Mouse (Mus musculus): ENCODE results near the gene Gm49403. TPM values are rescaled to one million over a fixed set of nuclear protein-coding genes. Genes with fewer than 3 reads are reported as not detected.
A peak's percentile ranks its signal among the peaks of the same experiment; 100 is the strongest.

The Gm49403 gene
- polyA plus RNA-seq, 1 experiment from 2014 or later, result not detected

DNA sequence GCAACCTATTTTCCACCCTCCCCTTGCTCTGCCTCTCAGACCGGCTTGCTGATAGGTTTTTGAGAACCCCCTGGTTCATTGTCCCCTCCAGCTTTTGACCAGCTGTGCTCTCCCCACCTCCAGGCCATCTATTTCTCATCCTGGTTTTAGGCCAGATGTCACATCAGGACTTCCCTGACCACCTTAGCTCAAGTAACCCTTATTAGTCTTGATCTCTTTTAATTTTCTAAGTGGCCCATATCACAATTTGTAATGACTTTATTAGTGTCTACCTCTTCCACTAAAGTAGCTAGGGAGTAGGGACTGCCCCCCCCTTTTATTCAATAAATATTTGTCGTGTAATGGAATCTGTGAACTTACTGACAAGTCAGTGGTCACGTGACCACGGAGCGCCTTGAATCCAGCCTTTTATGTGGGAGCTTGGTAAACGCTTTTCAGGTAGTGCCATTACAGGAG is 37.1 kb downstream of the Gm49403 start:
- WGBS, result 1% methylated on average over 6 of the region's 6 CpGs
- H3K9me3 ChIP-seq (replicated peaks; ENCODE audit: control insufficient read depth, low read length), result no peaks in the 10 kb centered on the region
- H3K36me3 ChIP-seq (ENCODE audit: control insufficient read depth, insufficient read depth, low read length), result peaks cover 31% of the 10 kb centered on the region
- H3K27ac ChIP-seq (ENCODE audit: low read depth, low read length), result peak overlapping the region; percentile 77
- H3K4me3 ChIP-seq (ENCODE audit: low read depth, low read length), result peak overlapping the region; percentile 84
- peak overlapping the region; percentile 88 for H3K9ac ChIP-seq (ENCODE audit: low read length)
- H3K4me2 ChIP-seq (ENCODE audit: low read length), result peak overlapping the region; percentile 69
- ATAC-seq (no peak; the same call in 1 of the 2 replicates), DNase-seq (ENCODE audit: low spot score) (peak; percentile 66)
- peaks cover 9% of the 10 kb centered on the region; the same call in 1 of the 2 replicates for H3K4me1 ChIP-seq (ENCODE audit: control insufficient read depth, insufficient read depth, low read length)
- no peaks in the 10 kb centered on the region for H3K27me3 ChIP-seq (replicated peaks; ENCODE audit: control insufficient read depth, insufficient read depth, low read length)

DNA sequence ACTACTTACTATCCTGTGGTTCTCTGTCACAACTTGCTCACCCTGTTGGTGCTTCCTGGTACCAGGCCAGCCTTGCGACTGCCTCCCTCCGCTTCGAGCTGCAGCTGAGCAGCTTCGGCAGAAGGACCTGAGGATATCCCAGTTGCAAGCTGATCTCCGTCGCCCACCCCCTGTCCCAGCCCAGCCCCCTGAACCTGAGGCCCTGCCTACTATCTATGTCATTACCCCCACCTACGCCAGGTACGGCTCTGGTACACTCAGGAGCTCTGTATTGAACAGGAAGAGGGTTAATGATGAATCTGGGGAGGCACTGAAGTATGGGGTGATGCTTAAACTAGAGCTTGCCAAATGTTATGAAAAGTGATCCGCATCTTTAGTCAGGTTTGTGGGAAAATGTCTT is 38.0 kb downstream of the Gm49403 start:
- Histone ChIP-seq H3K27ac (ENCODE audit: low read depth, low read length) (no peak overlapping the region), H3K36me3 (ENCODE audit: control insufficient read depth, insufficient read depth, low read length) (peaks cover 31% of the 10 kb centered on the region), H3K9ac (ENCODE audit: low read length) (no peak overlapping the region; the same call in 1 of the 2 replicates), H3K9me3 (replicated peaks; ENCODE audit: control insufficient read depth, low read length) (no peaks in the 10 kb centered on the region), H3K4me3 (ENCODE audit: low read depth, low read length) (no peak overlapping the region), H3K4me1 (ENCODE audit: control insufficient read depth, insufficient read depth, low read length) (peaks cover 9% of the 10 kb centered on the region; the same call in 1 of the 2 replicates), H3K4me2 (ENCODE audit: low read length) (peak overlapping the region; percentile 69; the same call in 1 of the 2 replicates), H3K27me3 (replicated peaks; ENCODE audit: control insufficient read depth, insufficient read depth, low read length) (no peaks in the 10 kb centered on the region)
- no peak for ATAC-seq
- 81% methylated on average over 9 of the region's 9 CpGs for WGBS
- DNase-seq (ENCODE audit: low spot score), result no peak

DNA sequence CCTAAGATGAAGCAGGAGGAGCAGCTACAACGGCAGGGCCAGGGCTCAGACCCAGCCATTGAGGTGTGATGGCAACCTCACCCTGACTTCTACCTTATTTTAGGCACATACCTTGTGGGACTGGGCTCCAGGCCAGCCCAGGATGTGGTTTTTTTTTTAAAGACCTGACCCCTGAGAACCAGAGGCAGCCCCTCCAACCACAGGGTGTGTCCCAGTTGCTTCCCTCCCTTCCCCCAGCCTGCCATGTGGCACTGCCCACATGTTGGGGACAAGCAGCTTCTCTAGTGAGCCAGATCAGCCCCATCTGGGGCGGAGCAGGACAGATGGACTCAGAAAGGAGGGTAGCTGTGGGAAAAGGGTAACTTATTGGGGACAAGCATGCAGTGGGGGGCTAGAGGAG is 43.0 kb downstream of the Gm49403 start:
- Histone ChIP-seq H3K9ac (ENCODE audit: low read length) (no peak overlapping the region), H3K36me3 (ENCODE audit: control insufficient read depth, insufficient read depth, low read length) (peaks cover 40% of the 10 kb centered on the region), H3K9me3 (replicated peaks; ENCODE audit: control insufficient read depth, low read length) (no peaks in the 10 kb centered on the region), H3K4me1 (ENCODE audit: control insufficient read depth, insufficient read depth, low read length) (peaks cover 1% of the 10 kb centered on the region; the same call in 1 of the 2 replicates), H3K4me2 (ENCODE audit: low read length) (no peak overlapping the region), H3K27ac (ENCODE audit: low read depth, low read length) (no peak overlapping the region), H3K27me3 (replicated peaks; ENCODE audit: control insufficient read depth, insufficient read depth, low read length) (no peaks in the 10 kb centered on the region), H3K4me3 (ENCODE audit: low read depth, low read length) (no peak overlapping the region)
- no peak for DNase-seq (ENCODE audit: low spot score)
- 94% methylated on average over 2 of the region's 2 CpGs for WGBS
- no peak for ATAC-seq

DNA sequence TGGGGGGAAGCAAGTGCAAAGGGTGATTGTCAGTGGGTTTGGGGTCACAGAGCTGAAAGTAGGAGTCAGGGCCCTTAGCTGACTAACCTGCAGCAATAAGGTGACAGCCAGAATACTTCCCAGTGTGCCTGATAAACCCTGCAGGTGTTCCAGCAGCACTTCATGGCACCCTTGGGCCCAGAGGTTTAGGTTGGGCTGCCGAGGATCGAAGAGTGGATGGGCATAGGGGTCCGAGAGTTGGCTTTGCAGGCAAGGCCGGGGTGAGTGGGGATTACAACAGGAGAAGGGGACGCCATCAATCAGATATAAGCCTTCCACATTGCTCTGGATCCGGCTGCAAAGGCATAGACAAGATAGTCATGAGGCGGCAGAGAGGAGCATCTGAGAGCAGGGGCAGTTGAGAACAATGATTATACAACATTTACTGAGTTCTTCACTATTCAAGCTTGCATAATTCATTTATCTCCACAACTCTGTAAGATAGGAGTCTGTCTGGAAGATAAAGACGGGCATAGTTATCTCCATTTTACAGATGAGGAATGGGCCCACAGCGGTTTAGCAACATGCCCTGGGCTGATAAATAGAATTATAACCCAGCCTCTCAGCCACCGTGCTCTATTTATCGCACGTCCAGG is 44.3 kb downstream of the Gm49403 start:
- no peak overlapping the region for H3K4me3 ChIP-seq (ENCODE audit: low read depth, low read length)
- no peak overlapping the region for H3K4me2 ChIP-seq (ENCODE audit: low read length)
- no peaks in the 10 kb centered on the region for H3K27me3 ChIP-seq (replicated peaks; ENCODE audit: control insufficient read depth, insufficient read depth, low read length)
- H3K27ac ChIP-seq (ENCODE audit: low read depth, low read length), result no peak overlapping the region
- peaks cover 36% of the 10 kb centered on the region for H3K36me3 ChIP-seq (ENCODE audit: control insufficient read depth, insufficient read depth, low read length)
- H3K9ac ChIP-seq (ENCODE audit: low read length), result no peak overlapping the region
- no peak for DNase-seq (ENCODE audit: low spot score)
- 94% methylated on average over 12 of the region's 12 CpGs for WGBS
- ATAC-seq, result no peak
- H3K4me1 ChIP-seq (ENCODE audit: control insufficient read depth, insufficient read depth, low read length), result no peaks in the 10 kb centered on the region; the same call in 1 of the 2 replicates
- H3K9me3 ChIP-seq (replicated peaks; ENCODE audit: control insufficient read depth, low read length), result no peaks in the 10 kb centered on the region

DNA sequence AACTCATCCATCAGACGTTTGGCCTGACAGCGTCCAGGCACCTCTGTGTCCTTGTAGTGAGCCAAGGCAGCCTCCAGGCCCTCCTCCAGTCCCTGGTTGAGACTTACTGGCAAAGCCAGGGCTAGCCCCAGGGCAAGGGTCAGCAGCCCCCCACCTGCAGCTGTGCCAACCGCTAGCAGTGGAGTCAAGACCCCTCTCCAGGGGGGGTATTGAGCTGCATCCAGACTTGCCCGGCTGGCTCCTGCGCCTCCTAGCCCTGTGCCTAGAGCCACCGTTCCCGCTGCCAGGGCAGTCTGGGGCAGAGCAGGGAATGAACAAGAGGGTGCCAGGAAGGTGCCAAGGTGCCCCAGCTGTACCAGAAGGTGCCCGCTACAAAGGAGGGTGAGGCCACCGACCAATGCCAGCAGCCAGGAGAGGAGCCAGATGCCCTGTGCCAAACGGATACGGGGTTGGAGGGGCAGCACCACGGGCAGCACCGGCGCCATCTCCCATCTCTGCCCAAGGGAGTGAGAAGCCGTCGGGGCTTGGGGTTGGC is 45.0 kb downstream of the Gm49403 start:
- ATAC-seq (peak; percentile 27), DNase-seq (ENCODE audit: low spot score) (no peak)
- Histone ChIP-seq H3K27ac (ENCODE audit: low read depth, low read length) (no peak overlapping the region), H3K36me3 (ENCODE audit: control insufficient read depth, insufficient read depth, low read length) (peaks cover 31% of the 10 kb centered on the region), H3K4me1 (ENCODE audit: control insufficient read depth, insufficient read depth, low read length) (no peaks in the 10 kb centered on the region; the same call in 1 of the 2 replicates), H3K9me3 (replicated peaks; ENCODE audit: control insufficient read depth, low read length) (no peaks in the 10 kb centered on the region), H3K27me3 (replicated peaks; ENCODE audit: control insufficient read depth, insufficient read depth, low read length) (no peaks in the 10 kb centered on the region), H3K4me3 (ENCODE audit: low read depth, low read length) (peak overlapping the region; percentile 48), H3K4me2 (ENCODE audit: low read length) (peak overlapping the region; percentile 73), H3K9ac (ENCODE audit: low read length) (peak overlapping the region; percentile 68)
- WGBS, result 15% methylated on average over 16 of the region's 16 CpGs

DNA sequence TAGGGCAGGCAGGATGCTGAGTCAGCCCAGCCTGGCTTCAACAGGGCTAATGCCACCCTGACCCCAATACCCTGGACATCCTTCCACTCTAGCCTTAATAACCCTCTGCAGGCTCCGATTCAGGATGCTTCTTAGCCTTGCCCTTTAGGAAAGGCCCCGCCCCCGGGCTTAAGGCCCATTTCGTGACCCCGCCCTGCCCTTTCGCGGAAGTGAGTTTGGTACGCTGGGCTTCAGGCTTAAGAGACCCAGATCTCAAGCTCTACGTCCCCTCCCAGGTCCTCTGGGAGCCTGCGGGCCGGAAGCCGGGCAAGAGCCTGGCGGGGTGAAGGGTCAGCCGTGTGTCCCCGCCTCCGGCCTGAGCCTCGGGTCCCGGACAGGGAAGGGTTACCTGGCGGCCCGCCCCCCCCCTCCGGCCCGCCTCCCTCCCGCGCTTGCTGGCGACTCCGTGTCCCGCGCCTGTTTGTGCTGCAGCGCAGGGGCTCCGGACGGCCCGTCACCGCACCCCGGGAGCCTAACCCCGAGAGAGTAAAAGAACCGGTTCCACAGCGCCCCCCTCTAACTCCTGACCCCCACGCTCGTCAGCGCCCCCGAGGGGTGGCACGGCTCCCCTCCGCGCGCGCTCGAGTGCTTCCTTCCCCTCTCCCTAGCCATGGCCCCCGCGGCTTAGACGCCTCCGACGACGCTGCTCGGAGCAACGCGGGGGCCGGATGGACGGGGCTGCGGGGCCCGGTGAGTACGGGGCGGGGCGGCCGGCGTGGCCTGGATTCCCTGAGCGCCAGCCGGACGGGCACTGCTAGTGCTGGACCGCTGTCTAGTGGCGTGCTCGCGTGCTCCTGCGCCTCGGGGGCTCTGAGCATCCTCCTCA is 45.7 kb downstream of the Gm49403 start, which contains the start of the genes Rom1 and Eml3:
Rom1 (minus strand) TSS at position 133 of the 865 bp plus-strand sequence.
Eml3 (plus strand) TSS at position 329 of the 865 bp plus-strand sequence.
- peak within 1 kb of the TSS; percentile 68 for H3K9ac ChIP-seq (ENCODE audit: low read length)
- H3K4me1 ChIP-seq (ENCODE audit: control insufficient read depth, insufficient read depth, low read length), result no peaks in the 10 kb centered on the region; the same call in 1 of the 2 replicates
- H3K27me3 ChIP-seq (replicated peaks; ENCODE audit: control insufficient read depth, insufficient read depth, low read length), result no peaks in the 10 kb centered on the region
- ATAC-seq (peak; percentile 72), DNase-seq (ENCODE audit: low spot score) (peak; percentile 44)
- peak within 1 kb of the TSS; percentile 48 for H3K4me3 ChIP-seq (ENCODE audit: low read depth, low read length)
- WGBS, result under 1% methylated on average over 68 of the region's 74 CpGs
- no peak within 1 kb of the TSS for H3K27ac ChIP-seq (ENCODE audit: low read depth, low read length)
- peak within 1 kb of the TSS; percentile 73 for H3K4me2 ChIP-seq (ENCODE audit: low read length)
- peaks cover 29% of the 10 kb centered on the region for H3K36me3 ChIP-seq (ENCODE audit: control insufficient read depth, insufficient read depth, low read length)
- H3K9me3 ChIP-seq (replicated peaks; ENCODE audit: control insufficient read depth, low read length), result no peaks in the 10 kb centered on the region

DNA sequence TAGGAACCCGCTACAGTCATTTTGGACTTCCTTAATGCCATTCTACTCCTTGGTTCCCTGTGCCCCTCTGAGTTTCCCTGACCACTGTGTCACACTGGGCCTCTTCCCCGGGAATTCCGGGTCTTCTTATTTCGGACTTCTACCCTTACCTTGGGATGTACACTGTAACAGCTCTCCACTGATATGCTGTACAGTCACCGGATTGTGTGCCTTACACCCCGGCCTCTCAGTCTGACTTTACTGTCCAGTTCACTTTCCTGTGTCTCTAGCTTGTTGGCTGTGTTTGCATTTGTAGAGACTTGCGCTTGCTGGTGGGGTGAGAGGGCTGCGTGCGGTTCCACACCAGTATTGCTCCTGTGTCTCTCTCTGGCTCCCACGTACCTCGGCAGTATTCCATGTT is 46.4 kb downstream of the Gm49403 start:
- Histone ChIP-seq H3K4me2 (ENCODE audit: low read length) (peak overlapping the region; percentile 73), H3K9me3 (replicated peaks; ENCODE audit: control insufficient read depth, low read length) (no peaks in the 10 kb centered on the region), H3K27me3 (replicated peaks; ENCODE audit: control insufficient read depth, insufficient read depth, low read length) (no peaks in the 10 kb centered on the region), H3K4me1 (ENCODE audit: control insufficient read depth, insufficient read depth, low read length) (no peaks in the 10 kb centered on the region; the same call in 1 of the 2 replicates), H3K4me3 (ENCODE audit: low read depth, low read length) (peak overlapping the region; percentile 48), H3K9ac (ENCODE audit: low read length) (peak overlapping the region; percentile 68), H3K36me3 (ENCODE audit: control insufficient read depth, insufficient read depth, low read length) (peaks cover 29% of the 10 kb centered on the region), H3K27ac (ENCODE audit: low read depth, low read length) (no peak overlapping the region)
- no peak for DNase-seq (ENCODE audit: low spot score)
- WGBS, result 14% methylated on average over 11 of the region's 11 CpGs
- no peak for ATAC-seq

DNA sequence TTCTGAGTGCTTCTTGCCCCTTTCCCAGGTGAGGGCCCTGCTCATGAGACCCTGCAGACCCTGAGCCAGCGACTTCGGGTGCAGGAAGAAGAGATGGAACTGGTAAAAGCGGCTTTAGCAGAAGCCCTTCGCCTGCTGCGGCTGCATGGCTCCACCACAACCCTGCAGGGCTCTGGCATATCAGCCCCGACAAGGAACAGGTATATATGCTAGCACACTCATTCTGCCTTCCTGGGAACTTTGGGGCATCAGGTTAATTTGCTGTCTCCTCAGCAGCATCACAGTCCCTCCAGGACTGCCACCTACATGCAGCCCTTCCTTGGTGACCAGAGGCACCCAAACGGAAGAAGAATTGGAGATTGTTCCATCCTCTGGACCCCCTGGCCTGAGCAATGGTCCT is 47.0 kb downstream of the Gm49403 start:
- Histone ChIP-seq H3K4me3 (ENCODE audit: low read depth, low read length) (no peak overlapping the region), H3K27ac (ENCODE audit: low read depth, low read length) (no peak overlapping the region), H3K9me3 (replicated peaks; ENCODE audit: control insufficient read depth, low read length) (no peaks in the 10 kb centered on the region), H3K9ac (ENCODE audit: low read length) (no peak overlapping the region), H3K36me3 (ENCODE audit: control insufficient read depth, insufficient read depth, low read length) (peaks cover 22% of the 10 kb centered on the region), H3K4me1 (ENCODE audit: control insufficient read depth, insufficient read depth, low read length) (no peaks in the 10 kb centered on the region; the same call in 1 of the 2 replicates), H3K27me3 (replicated peaks; ENCODE audit: control insufficient read depth, insufficient read depth, low read length) (no peaks in the 10 kb centered on the region), H3K4me2 (ENCODE audit: low read length) (no peak overlapping the region)
- ATAC-seq, result no peak
- no peak for DNase-seq (ENCODE audit: low spot score)
- 84% methylated on average over 7 of the region's 7 CpGs for WGBS
